Mouse (Mus musculus) c-Kit-positive CD71-positive TER-119-negative erythroid progenitor cells, embryonic 14.5 days (primary cell): ENCODE measurements at regions not wholly inside any gene's neighbourhood (a gene's known extent, or its start where the extent isn't known, plus 50 kb on each side); places are given as distances from the start of the nearest gene placed in this dataset.

Source experiments
- DNase-seq: peaks from one replicate; pipeline ENCODE4 v3.0.0-alpha.2; 2013; ENCODE audit warnings: low read depth

- DNase-seq, result no peak
Observed at GRCm38 (mm10) chr2:128368534-128369273, 222.3 kb upstream of the Spdye4c start.

GRCm38 (mm10) chr2:128370821-128371220 is 220.2 kb upstream of the Spdye4c start:
- DNase-seq, result no peak

GRCm38 (mm10) chr2:128372204-128372603 is 218.8 kb upstream of the Spdye4c start:
- no peak for DNase-seq

GRCm38 (mm10) chr2:128373363-128374252 is 217.4 kb upstream of the Spdye4c start:
- DNase-seq, result no peak

- DNase-seq, result no peak
Observed at GRCm38 (mm10) chr2:128374253-128374566, 216.8 kb upstream of the Spdye4c start.

GRCm38 (mm10) chr2:128374926-128375325 is 216.1 kb upstream of the Spdye4c start:
- no peak for DNase-seq

- DNase-seq, result no peak
Observed at GRCm38 (mm10) chr2:128375827-128376226, 215.2 kb upstream of the Spdye4c start.

GRCm38 (mm10) chr2:128377176-128377575 is 213.8 kb upstream of the Spdye4c start:
- no peak for DNase-seq

- DNase-seq, result no peak
Observed at GRCm38 (mm10) chr2:128377680-128378079, 213.3 kb upstream of the Spdye4c start.

GRCm38 (mm10) chr2:128378456-128378855 is 212.6 kb upstream of the Spdye4c start:
- DNase-seq, result no peak

- DNase-seq, result no peak
Observed at GRCm38 (mm10) chr2:128379151-128379550, 211.9 kb upstream of the Spdye4c start.

GRCm38 (mm10) chr2:128379554-128379953 is 211.5 kb upstream of the Spdye4c start:
- DNase-seq, result no peak

- DNase-seq, result no peak
Observed at GRCm38 (mm10) chr2:128380581-128380980, 210.4 kb upstream of the Spdye4c start.

- DNase-seq, result no peak
Observed at GRCm38 (mm10) chr2:128381684-128382205, 209.3 kb upstream of the Spdye4c start.

- no peak for DNase-seq
Observed at GRCm38 (mm10) chr2:128382473-128382872, 208.5 kb upstream of the Spdye4c start.

- no peak for DNase-seq
Observed at GRCm38 (mm10) chr2:128384612-128385011, 206.4 kb upstream of the Spdye4c start.

GRCm38 (mm10) chr2:128386846-128387621 is 204.0 kb upstream of the Spdye4c start:
- DNase-seq, result no peak

- DNase-seq, result no peak
Observed at GRCm38 (mm10) chr2:128387851-128388471, 203.0 kb upstream of the Spdye4c start.

- no peak for DNase-seq
Observed at GRCm38 (mm10) chr2:128388883-128389470, 202.0 kb upstream of the Spdye4c start.

- no peak for DNase-seq
Observed at GRCm38 (mm10) chr2:128392344-128392743, 198.7 kb upstream of the Spdye4c start.

- DNase-seq, result no peak
Observed at GRCm38 (mm10) chr2:128393401-128393800, 197.6 kb upstream of the Spdye4c start.
